Mouse (Mus musculus) cerebellum, adult 2 months (tissue): Measurements from ENCODE around the gene Tnik. TPM values are rescaled to one million over a fixed set of nuclear protein-coding genes. Genes with fewer than 3 reads are reported as not detected.

ENCODE experiments used
- DNase-seq, 2 experiments: peaks; one replicate each; pipeline ENCODE4 v3.0.0; 2021
- H3K27ac ChIP-seq: fragments of 200-500 bp; 2 replicates; pipeline ENCODE4 v1.5.1; 2012; ENCODE audit warnings: low read length, control low read depth, inconsistent platforms; ENCODE audit not compliant: insufficient read depth
- H3K27me3 ChIP-seq: fragments of 200-500 bp; 2 replicates; pipeline ENCODE4 v1.6.1; 2012; ENCODE audit warnings: inconsistent platforms, mild to moderate bottlenecking, low read length, moderate library complexity; ENCODE audit not compliant: control insufficient read depth, insufficient read depth
- H3K4me1 ChIP-seq: fragments of 200-500 bp; 2 replicates; pipeline ENCODE4 v1.6.1; 2011; ENCODE audit warnings: low read length; ENCODE audit not compliant: control insufficient read depth, insufficient read depth
- H3K4me3 ChIP-seq: fragments of 200-500 bp; replicated peaks from 2 replicates; pipeline ENCODE3; 2011; ENCODE audit warnings: mild to moderate bottlenecking, low read depth, low read length, control low read depth; ENCODE audit not compliant: insufficient read depth
- CTCF ChIP-seq: fragments of 200-500 bp; IDR thresholded peaks from 2 replicates; pipeline ENCODE4 v1.5.1; 2011; ENCODE audit warnings: low read depth, mild to moderate bottlenecking, control low read depth, low read length, moderate library complexity, borderline replicate concordance; ENCODE audit not compliant: insufficient read depth
- POLR2A ChIP-seq: fragments of 200-500 bp; IDR thresholded peaks from 2 replicates; pipeline ENCODE4 v1.6.1; 2011; ENCODE audit warnings: low read length, control low read depth, borderline replicate concordance; ENCODE audit not compliant: insufficient read depth
- WGBS: fragments of 180-500 bp; shearing (Covaris S2); methylation state at CpG from one replicate; pipeline ENCODE4 v1.1.7; 2018; 5-methylcytosine and 5-hydroxymethylcytosine counted together
- polyA plus RNA-seq: library from polyadenylated mRNA; depleted of rRNA; stranded (reverse); fragments of >200 nt; gene quantifications from 2 replicates; pipeline ENCODE4 v1.2.3, GENCODE M21; 2012

Gene Tnik
- polyA plus RNA-seq, 1 experiment = 72.0 TPM

DNA sequence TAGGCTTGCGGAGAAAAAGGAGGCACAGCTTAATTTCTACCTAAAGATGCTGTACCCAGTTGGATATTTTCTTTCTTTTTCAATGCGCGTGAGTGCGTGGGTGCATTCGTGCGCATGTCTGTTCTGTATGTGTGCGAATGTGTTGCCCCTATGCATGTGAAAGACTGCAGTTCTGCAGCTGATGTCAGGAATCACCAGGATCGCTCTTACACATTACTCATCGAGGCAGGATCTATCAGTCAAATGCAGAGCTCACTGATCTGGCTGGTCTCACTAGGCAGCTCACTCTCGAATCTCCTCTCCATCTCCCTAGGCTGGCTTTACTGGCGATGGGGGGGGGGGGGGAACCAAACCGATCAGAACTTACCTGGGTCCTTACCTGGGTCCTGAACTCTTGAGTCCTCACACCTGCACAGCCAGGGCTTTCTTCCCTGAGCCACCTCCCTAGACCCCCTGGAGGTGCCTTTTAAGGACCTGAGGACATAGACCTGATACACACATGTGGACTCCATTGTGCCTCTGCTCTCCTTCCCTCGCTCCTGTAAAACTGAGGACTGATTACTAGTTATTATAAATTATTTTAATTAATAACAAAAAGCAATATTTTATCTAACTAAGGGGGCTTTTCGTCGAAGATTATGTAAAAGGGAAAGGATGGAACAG, 268.4 kb downstream of the Tnik start:
- no peak for TF ChIP-seq POLR2A
- TF ChIP-seq CTCF = no peak
- H3K27me3 ChIP-seq = no peaks in the 10 kb centered on the region
- no peak overlapping the region for H3K27ac ChIP-seq
- H3K4me1 ChIP-seq = no peaks in the 10 kb centered on the region
- DNase-seq = no peak
- no peak overlapping the region for H3K4me3 ChIP-seq
- 84% methylated on average over 15 of the region's 15 CpGs for WGBS

DNA sequence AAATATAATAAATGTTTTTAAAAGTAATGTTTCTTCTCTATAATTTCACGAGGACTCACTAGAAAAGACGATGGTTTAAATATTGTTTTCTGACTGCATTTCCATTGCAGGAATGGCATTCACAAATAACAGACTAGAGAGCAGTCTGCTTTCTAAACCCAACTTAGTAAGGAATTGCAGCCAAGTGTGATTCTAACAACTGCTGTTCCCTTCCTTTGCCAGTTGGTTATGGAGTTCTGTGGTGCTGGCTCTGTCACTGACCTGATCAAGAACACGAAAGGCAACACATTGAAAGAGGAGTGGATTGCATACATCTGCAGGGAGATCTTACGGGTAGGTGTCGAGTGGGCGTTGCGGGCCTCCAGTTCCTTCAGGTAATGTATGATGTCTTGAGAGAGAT, 269.7 kb downstream of the Tnik start:
- no peaks in the 10 kb centered on the region for H3K4me1 ChIP-seq
- 83% methylated on average over 7 of the region's 7 CpGs for WGBS
- H3K27ac ChIP-seq = no peak overlapping the region
- H3K27me3 ChIP-seq = no peaks in the 10 kb centered on the region
- no peak overlapping the region for H3K4me3 ChIP-seq
- no peak for DNase-seq
- TF ChIP-seq CTCF (no peak), POLR2A (no peak)

DNA sequence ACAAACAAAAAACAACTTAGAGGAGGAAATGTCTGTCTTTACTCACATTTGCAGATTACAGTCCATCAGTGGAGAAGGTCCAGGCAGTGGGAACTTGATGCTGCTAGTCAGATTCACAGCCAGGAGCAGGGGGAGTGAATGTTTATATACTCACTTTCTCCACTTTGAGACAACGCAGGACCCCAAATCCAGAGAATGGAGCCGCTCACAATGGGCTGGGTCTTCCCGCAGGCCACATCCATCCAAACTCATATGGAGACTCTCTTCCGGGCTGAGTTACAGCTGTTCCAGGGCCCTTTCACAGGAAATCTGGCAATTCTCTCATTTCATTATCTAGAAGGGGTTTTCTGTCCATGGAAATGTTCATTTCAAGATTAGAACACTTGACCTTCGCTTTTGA, 277.1 kb downstream of the Tnik start:
- DNase-seq = no peak
- no peak overlapping the region for H3K4me3 ChIP-seq
- H3K27ac ChIP-seq = no peak overlapping the region
- TF ChIP-seq POLR2A (no peak), CTCF (no peak)
- 95% methylated on average over 5 of the region's 5 CpGs for WGBS
- H3K4me1 ChIP-seq = no peaks in the 10 kb centered on the region
- H3K27me3 ChIP-seq = no peaks in the 10 kb centered on the region

DNA sequence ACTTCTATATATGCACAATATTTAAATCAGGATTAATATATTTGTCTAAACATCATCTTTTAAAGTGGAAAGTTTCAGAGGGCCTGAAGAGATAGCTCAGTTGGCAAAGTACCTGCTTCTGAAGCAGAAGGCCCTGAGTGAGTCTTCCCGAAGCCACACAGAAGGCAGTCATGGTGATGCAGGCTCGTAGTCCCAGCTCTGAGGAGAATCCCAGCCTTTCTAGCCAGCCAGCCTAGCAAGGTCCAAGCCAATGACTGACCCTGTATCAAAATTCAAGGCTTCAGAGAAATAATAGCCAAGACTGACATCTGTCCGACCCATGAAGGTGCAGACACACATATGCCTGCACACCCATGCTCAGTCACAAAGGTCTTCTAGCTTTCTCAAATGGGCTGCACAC, 279.9 kb downstream of the Tnik start:
- TF ChIP-seq CTCF = no peak
- TF ChIP-seq POLR2A = no peak
- Histone ChIP-seq H3K4me1 (no peaks in the 10 kb centered on the region; the same call in 1 of the 2 replicates), H3K27me3 (no peaks in the 10 kb centered on the region), H3K27ac (no peak overlapping the region), H3K4me3 (no peak overlapping the region)
- DNase-seq = no peak
- 69% methylated on average over 3 of the region's 3 CpGs for WGBS

DNA sequence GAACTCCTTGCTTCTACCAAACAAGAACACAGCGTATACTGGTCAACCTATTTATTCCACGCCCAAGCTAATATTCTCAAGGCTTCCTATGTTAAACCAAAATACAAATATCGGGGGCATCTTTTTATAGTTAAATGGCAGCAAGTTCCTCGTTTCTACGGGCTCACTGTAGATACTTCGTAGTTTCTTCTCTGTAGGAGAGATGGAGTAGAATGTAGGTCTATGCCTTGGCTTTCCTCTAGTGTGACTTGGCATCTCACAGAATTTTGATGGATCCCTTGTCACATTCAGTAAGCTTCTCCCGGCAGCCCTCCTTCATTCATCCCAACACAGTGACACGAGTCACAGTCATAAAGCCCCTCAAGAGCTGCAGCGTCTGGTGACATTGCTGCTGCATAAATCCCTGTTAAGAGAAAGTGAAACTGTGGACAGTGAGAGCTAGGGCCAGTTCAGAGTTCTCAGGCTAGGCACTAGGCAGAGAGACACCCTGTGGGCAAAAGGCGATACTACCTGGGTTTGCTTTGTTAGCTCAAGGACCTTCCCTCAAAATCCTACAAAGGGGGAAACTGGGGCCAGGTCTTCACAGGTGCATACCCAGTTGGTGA, 280.5 kb downstream of the Tnik start:
- H3K27ac ChIP-seq = no peak overlapping the region
- H3K27me3 ChIP-seq = no peaks in the 10 kb centered on the region
- 69% methylated on average over 10 of the region's 10 CpGs for WGBS
- TF ChIP-seq POLR2A (no peak), CTCF (peak; percentile 63)
- DNase-seq = no peak
- no peak overlapping the region for H3K4me3 ChIP-seq
- H3K4me1 ChIP-seq = no peaks in the 10 kb centered on the region; the same call in 1 of the 2 replicates

DNA sequence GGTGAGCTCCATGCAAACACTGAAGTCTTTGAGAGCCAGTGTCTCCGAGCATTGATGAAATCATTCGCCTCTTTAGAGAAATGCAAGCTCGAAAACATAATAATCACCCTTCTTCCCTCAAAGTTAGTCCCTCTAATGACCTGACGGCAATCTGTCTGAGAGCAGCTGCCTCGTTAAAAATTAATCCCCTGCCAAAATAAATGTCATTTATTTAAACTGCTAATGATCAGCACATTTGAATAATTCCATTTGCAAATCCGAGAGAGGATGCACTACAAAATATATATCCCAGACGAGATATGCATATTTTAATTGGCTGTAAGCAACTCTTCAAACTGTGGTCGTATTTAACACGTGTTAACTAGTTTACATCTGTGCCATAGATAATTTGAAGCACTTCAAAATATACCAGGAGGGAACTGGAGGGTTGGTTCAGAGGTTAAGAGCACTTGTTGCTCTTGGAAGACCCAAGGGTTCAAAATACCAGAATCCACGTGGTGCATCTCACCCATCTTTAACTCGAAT, 281.4 kb downstream of the Tnik start:
- Histone ChIP-seq H3K4me1 (peaks cover 7% of the 10 kb centered on the region), H3K27me3 (no peaks in the 10 kb centered on the region), H3K27ac (no peak overlapping the region), H3K4me3 (no peak overlapping the region)
- no peak for DNase-seq
- no peak for TF ChIP-seq CTCF
- TF ChIP-seq POLR2A = no peak
- WGBS = 67% methylated on average over 11 of the region's 11 CpGs

DNA sequence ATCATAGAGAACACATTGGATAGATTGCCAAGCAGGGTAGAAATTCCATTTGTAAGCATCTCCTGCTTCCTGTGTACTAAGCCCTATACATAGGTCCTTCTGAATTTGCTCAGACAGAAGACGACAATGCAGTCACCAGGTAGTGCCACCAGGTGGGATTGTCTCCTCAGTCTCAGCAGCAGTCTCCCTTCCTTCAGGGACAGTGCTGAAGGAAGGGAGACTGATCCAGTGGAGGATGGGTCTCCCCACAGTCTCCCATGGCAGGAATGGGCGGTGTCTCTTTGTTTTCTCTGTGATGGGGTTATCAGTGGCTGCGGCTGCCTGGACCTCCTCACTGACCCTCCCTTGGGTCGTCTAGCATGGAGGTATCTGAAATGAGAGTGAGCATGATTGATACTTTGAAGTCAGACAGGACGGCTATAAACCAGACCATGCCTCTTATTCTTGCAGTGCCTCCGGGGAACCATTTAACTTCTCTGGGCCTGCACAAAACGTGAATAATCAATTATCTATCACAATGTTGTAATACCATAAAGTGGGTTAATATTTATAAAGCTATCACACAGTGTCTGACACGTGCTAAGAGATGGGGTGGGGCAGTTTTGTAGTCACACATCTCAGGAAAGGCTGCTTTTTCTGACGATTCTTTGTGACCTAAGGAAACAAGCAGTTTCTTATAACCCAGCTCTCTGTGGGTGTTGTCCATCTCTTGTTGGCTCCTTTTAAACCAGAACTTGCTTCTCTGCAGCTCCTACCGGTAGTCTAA, 285.1 kb downstream of the Tnik start:
- Histone ChIP-seq H3K27ac (no peak overlapping the region), H3K4me1 (peaks cover 27% of the 10 kb centered on the region), H3K4me3 (no peak overlapping the region), H3K27me3 (no peaks in the 10 kb centered on the region)
- 74% methylated on average over 10 of the region's 10 CpGs for WGBS
- TF ChIP-seq CTCF = 0 out of 2 replicates have a peak, but pooled peaks have one; percentile 13
- no peak for TF ChIP-seq POLR2A
- DNase-seq = no peak
